In genomic region chr7:101905561-101906286, GRCm38 (mm10) we compare ENCODE assay signal across 8 mouse cellular contexts. TPM values are rescaled to one million over a fixed set of nuclear protein-coding genes. Genes with fewer than 3 reads are reported as not detected.
DNase-seq lines count a peak whose midpoint lies in the region; ATAC-seq lines count a peak whose summit lies in the region.

TSS of gene Lamtor1 (plus strand) at chr7:101905904.

- no peaks in the 10 kb centered on the region for H3K9me3 ChIP-seq in heart, embryonic 14.5 days (ENCODE audit: control insufficient read depth, low read length)
- no peaks in the 10 kb centered on the region for H3K9me3 ChIP-seq in liver, embryonic 13.5 days (replicated peaks)
- no peaks in the 10 kb centered on the region for H3K9me3 ChIP-seq in stomach, embryonic 16.5 days (replicated peaks; ENCODE audit: control insufficient read depth, low read length)

- peak; percentile 99 for ATAC-seq in CD4-positive, CD25-positive, alpha-beta regulatory T cell, adult 4 months
- ATAC-seq in heart, embryonic 14.5 days (ENCODE audit: insufficient number of reproducible peaks, insufficient read depth, low FRiP score, low read depth): peak; percentile 95
- ATAC-seq in liver, embryonic 13.5 days (ENCODE audit: low read depth): peak; percentile 95
- ATAC-seq in stomach, embryonic 16.5 days (ENCODE audit: insufficient read depth, low FRiP score): peak; percentile 98

- H3K4me1 ChIP-seq in heart, embryonic 14.5 days (ENCODE audit: control insufficient read depth in 2 of 2, insufficient read depth in 2 of 2, low read length in 2 of 2): peaks cover 7 to 16% of the 10 kb centered on the region in 2 experiments; a peak in 3 of 4 replicates
- peaks cover 44% of the 10 kb centered on the region for H3K4me1 ChIP-seq in liver, embryonic 13.5 days (replicated peaks)
- peaks cover 20% of the 10 kb centered on the region for H3K4me1 ChIP-seq in stomach, embryonic 16.5 days (ENCODE audit: control insufficient read depth, insufficient read depth, low read length)

- H3K4me2 ChIP-seq in heart, embryonic 14.5 days (ENCODE audit: low read length): peak within 1 kb of the TSS; percentile 85
- H3K4me2 ChIP-seq in liver, embryonic 13.5 days: peak within 1 kb of the TSS; percentile 84
- peak within 1 kb of the TSS; percentile 81 for H3K4me2 ChIP-seq in stomach, embryonic 16.5 days (ENCODE audit: low read depth, low read length)

- under 1% methylated on average over 61 of the region's 61 CpGs for WGBS in heart, embryonic 14.5 days
- WGBS in liver, embryonic 13.5 days (ENCODE audit: insufficient replicate concordance): under 1% methylated on average over 61 of the region's 61 CpGs
- WGBS in stomach, embryonic 16.5 days: under 1% methylated on average over 61 of the region's 61 CpGs

- peaks cover 11% of the 10 kb centered on the region for H3K36me3 ChIP-seq in heart, embryonic 14.5 days (ENCODE audit: control insufficient read depth, insufficient read depth, low read length)
- H3K36me3 ChIP-seq in liver, embryonic 13.5 days: peaks cover 34% of the 10 kb centered on the region
- no peaks in the 10 kb centered on the region for H3K36me3 ChIP-seq in stomach, embryonic 16.5 days (ENCODE audit: control insufficient read depth, insufficient read depth, low read length)

- DNase-seq in c-Kit-negative CD71-positive TER-119-positive erythroid progenitor cells, embryonic 14.5 days (ENCODE audit: low read depth, low spot score): peak; percentile 98
- peak; percentile 99 for DNase-seq in fibroblast of lung, adult 2 months (ENCODE audit: low read depth)
- peak; percentile 100 for DNase-seq in kidney, postnatal 14 days
- peak; percentile 99 for DNase-seq in liver, embryonic 13.5 days
- DNase-seq in neural tube, embryonic 10.5 days (ENCODE audit: extremely low spot score, low spot score): peak; percentile 99

- no peaks in the 10 kb centered on the region for H3K27me3 ChIP-seq in heart, embryonic 14.5 days (ENCODE audit: control insufficient read depth, insufficient read depth, low read length)
- no peaks in the 10 kb centered on the region for H3K27me3 ChIP-seq in liver, embryonic 13.5 days
- H3K27me3 ChIP-seq in stomach, embryonic 16.5 days (ENCODE audit: control insufficient read depth, insufficient read depth, low read length): no peaks in the 10 kb centered on the region

- peak within 1 kb of the TSS; percentile 83 to 90 for H3K4me3 ChIP-seq in heart, embryonic 14.5 days (ENCODE audit: control insufficient read depth in 1 of 2, insufficient read depth in 1 of 2, low read depth in 1 of 2, low read length in 2 of 2)
- peak within 1 kb of the TSS; percentile 83 for H3K4me3 ChIP-seq in liver, embryonic 13.5 days (replicated peaks)
- peak within 1 kb of the TSS; percentile 82 for H3K4me3 ChIP-seq in stomach, embryonic 16.5 days (replicated peaks; ENCODE audit: low read length)

- H3K9ac ChIP-seq in heart, embryonic 14.5 days (ENCODE audit: low read length): peak within 1 kb of the TSS; percentile 96
- peak within 1 kb of the TSS; percentile 91 for H3K9ac ChIP-seq in liver, embryonic 13.5 days
- H3K9ac ChIP-seq in stomach, embryonic 16.5 days (ENCODE audit: low read length): peak within 1 kb of the TSS; percentile 97

- peak within 1 kb of the TSS; percentile 97 to 98 for H3K27ac ChIP-seq in heart, embryonic 14.5 days (replicated peaks in 1 of 2; ENCODE audit: control insufficient read depth in 1 of 2, insufficient read depth in 1 of 2, low read depth in 2 of 2, low read length in 2 of 2)
- peak within 1 kb of the TSS; percentile 94 for H3K27ac ChIP-seq in liver, embryonic 13.5 days
- H3K27ac ChIP-seq in stomach, embryonic 16.5 days (ENCODE audit: low read length): peak within 1 kb of the TSS; percentile 96

RNA-seq across cellular contexts. Expression of gene Lamtor1, which starts in this region (rescaled TPM):
- 100 to 1,000 TPM; 104 to 141 TPM for polyA plus RNA-seq in CD4-positive, CD25-positive, alpha-beta regulatory T cell, adult 4 months (2017; shearing (Covaris generic))
- polyA plus RNA-seq in heart, embryonic 14.5 days (2014; fragmentation: Nextera tagmentation; extraction: Ambion mirVana): 142 and 146 TPM in 2 replicates
- polyA plus RNA-seq in liver, embryonic 13.5 days (2015; fragmentation: Nextera tagmentation; extraction: Ambion mirVana): 75.2 and 76.5 TPM in 2 replicates
- polyA plus RNA-seq in stomach, embryonic 16.5 days (2015; fragmentation: Nextera tagmentation; extraction: Ambion mirVana): 147 and 149 TPM in 2 replicates

Comparison
In these comparisons a context has a peak if more than half of its experiments do, and no peak if none do; other contexts are left out.
1. Peak in every context shown above with its lines: DNase-seq, ATAC-seq, H3K4me3 ChIP-seq and H3K27ac ChIP-seq.